Comparison of ENCODE assay signal across 8 mouse cellular contexts in genomic region chr1:132334178-132334801, GRCm38 (mm10). TPM values are rescaled to one million over a fixed set of nuclear protein-coding genes. Genes with fewer than 3 reads are reported as not detected.
DNase-seq lines count a peak whose midpoint lies in the region; ATAC-seq and TF ChIP-seq lines count a peak whose summit lies in the region.

No protein-coding gene starts in this region.

- peak overlapping the region; percentile 78 for H3K27ac ChIP-seq in heart, embryonic 12.5 days (ENCODE audit: poor library complexity, severe bottlenecking)
- peak overlapping the region; percentile 72 for H3K27ac ChIP-seq in ES-Bruce4 (ENCODE audit: insufficient read depth, low read length)
- peak overlapping the region; percentile 90 for H3K27ac ChIP-seq in hindbrain, embryonic 10.5 days
- peak overlapping the region; percentile 73 for H3K27ac ChIP-seq in liver, embryonic 16.5 days (ENCODE audit: low read length)

- 0 out of 2 replicates have a peak overlapping the region, but pooled peaks have one; percentile 8 for H3K9ac ChIP-seq in heart, embryonic 12.5 days
- H3K9ac ChIP-seq in ES-Bruce4 (ENCODE audit: low read depth, poor library complexity, severe bottlenecking): no peak overlapping the region
- H3K9ac ChIP-seq in liver, embryonic 16.5 days (ENCODE audit: low read depth, low read length): no peak overlapping the region

- TF ChIP-seq EP300 in ES-Bruce4 (IDR thresholded peaks at IDR 0.05; ENCODE audit: insufficient read depth, low read depth, low read length): no peak

- no peaks in the 10 kb centered on the region for H3K27me3 ChIP-seq in heart, embryonic 12.5 days (replicated peaks)
- H3K27me3 ChIP-seq in ES-Bruce4 (ENCODE audit: control insufficient read depth, insufficient read depth, low read length, poor library complexity, severe bottlenecking): no peaks in the 10 kb centered on the region
- no peaks in the 10 kb centered on the region for H3K27me3 ChIP-seq in hindbrain, embryonic 10.5 days (ENCODE audit: insufficient read depth, poor library complexity, severe bottlenecking)
- H3K27me3 ChIP-seq in liver, embryonic 16.5 days (ENCODE audit: control insufficient read depth, insufficient read depth, low read depth, low read length): no peaks in the 10 kb centered on the region

- 15% methylated on average over 6 of the region's 6 CpGs for WGBS in heart, embryonic 12.5 days
- 12% methylated on average over 6 of the region's 6 CpGs for WGBS in hindbrain, embryonic 10.5 days
- 18% methylated on average over 6 of the region's 6 CpGs for whole genome bisulfite sequencing in liver, embryonic 16.5 days (ENCODE audit: insufficient replicate concordance)

- H3K9me3 ChIP-seq in heart, embryonic 12.5 days (replicated peaks): no peaks in the 10 kb centered on the region
- H3K9me3 ChIP-seq in ES-Bruce4 (replicated peaks; ENCODE audit: control insufficient read depth, insufficient read depth, low read length, poor library complexity, severe bottlenecking): no peaks in the 10 kb centered on the region
- H3K9me3 ChIP-seq in hindbrain, embryonic 10.5 days: no peaks in the 10 kb centered on the region
- no peaks in the 10 kb centered on the region for H3K9me3 ChIP-seq in liver, embryonic 16.5 days (replicated peaks; ENCODE audit: control insufficient read depth, low read length)

- TF ChIP-seq POLR2A in ES-Bruce4 (IDR thresholded peaks at IDR 0.05; ENCODE audit: insufficient read depth, low read length): no peak

- TF ChIP-seq CTCF in ES-Bruce4 (IDR thresholded peaks at IDR 0.05; ENCODE audit: low read depth, low read length): no peak

- H3K36me3 ChIP-seq in heart, embryonic 12.5 days: 0 out of 2 replicates have a peak, but pooled peaks cover 7% of the 10 kb centered on the region
- peaks cover 8% of the 10 kb centered on the region; the same call in 1 of the 2 replicates for H3K36me3 ChIP-seq in ES-Bruce4 (ENCODE audit: control insufficient read depth, insufficient read depth, low read length, poor library complexity, severe bottlenecking)
- peaks cover 34% of the 10 kb centered on the region for H3K36me3 ChIP-seq in hindbrain, embryonic 10.5 days
- 0 out of 2 replicates have a peak, but pooled peaks cover 4% of the 10 kb centered on the region for H3K36me3 ChIP-seq in liver, embryonic 16.5 days (ENCODE audit: control insufficient read depth, insufficient read depth)

- no peak for ATAC-seq in heart, embryonic 12.5 days (ENCODE audit: insufficient number of reproducible peaks, low FRiP score)
- ATAC-seq in liver, embryonic 16.5 days (ENCODE audit: low read depth): peak; percentile 30

- H3K4me3 ChIP-seq in heart, embryonic 12.5 days: no peak overlapping the region
- no peak overlapping the region for H3K4me3 ChIP-seq in ES-Bruce4 (ENCODE audit: low read depth, low read length)
- peak overlapping the region; percentile 33 for H3K4me3 ChIP-seq in hindbrain, embryonic 10.5 days
- no peak overlapping the region for H3K4me3 ChIP-seq in liver, embryonic 16.5 days (ENCODE audit: low read depth, low read length)

- DNase-seq in heart, adult 9 months (ENCODE audit: low spot score in 2 of 2): no peak
- no peak for DNase-seq in hindbrain, embryonic 10.5 days (ENCODE audit: low spot score)
- no peak for DNase-seq in frontal cortex, adult 2 months (ENCODE audit: extremely low spot score in 1 of 2, low spot score in 1 of 2)
- DNase-seq in ovary, adult 18-20 months (ENCODE audit: low spot score): no peak
- DNase-seq in gastrocnemius, adult 18-20 months (ENCODE audit: low spot score): no peak

- peaks cover 55% of the 10 kb centered on the region for H3K4me1 ChIP-seq in heart, embryonic 12.5 days (replicated peaks)
- peaks cover 18% of the 10 kb centered on the region for H3K4me1 ChIP-seq in ES-Bruce4 (ENCODE audit: control insufficient read depth, insufficient read depth, low read length)
- peaks cover 97% of the 10 kb centered on the region for H3K4me1 ChIP-seq in hindbrain, embryonic 10.5 days (replicated peaks)
- H3K4me1 ChIP-seq in liver, embryonic 16.5 days (ENCODE audit: control insufficient read depth, low read depth, low read length): peaks cover 24% of the 10 kb centered on the region

- H3K4me2 ChIP-seq in heart, embryonic 12.5 days: 0 out of 2 replicates have a peak overlapping the region, but pooled peaks have one; percentile 27
- H3K4me2 ChIP-seq in liver, embryonic 16.5 days (ENCODE audit: low read depth, low read length): no peak overlapping the region

RNA-seq across cellular contexts. Expression of gene Nuak2, which starts 18.4 kb away (rescaled TPM):
- 2.6 and 3.1 TPM in 2 replicates for polyA plus RNA-seq in heart, embryonic 12.5 days (2016; fragmentation: Nextera tagmentation; extraction: Ambion mirVana)
- polyA plus RNA-seq in ES-Bruce4 (2011; ENCODE audit: insufficient read depth, insufficient read length, low read depth, missing spikeins): 20.0 and 21.7 TPM in 2 replicates
- 42.3 and 44.4 TPM in 2 replicates for polyA plus RNA-seq in hindbrain, embryonic 10.5 days (2016; fragmentation: Nextera tagmentation; extraction: Ambion mirVana)
- 3.2 and 3.6 TPM in 2 replicates for polyA plus RNA-seq in liver, embryonic 16.5 days (2015; fragmentation: Nextera tagmentation; extraction: Ambion mirVana)
- 0.84 and 1.0 TPM in 2 replicates for polyA plus RNA-seq in frontal cortex, adult 2 months (2012; rRNA removed)
- total RNA-seq in gastrocnemius, adult 18-20 months (2021): 1 to 10 TPM in 1 of 2 experiments, under 1 TPM in 1; 0.87 to 1.1 TPM

RNA-seq across cellular contexts. Expression of gene Klhdc8a, which starts 35.9 kb away (rescaled TPM):
- 0.55 and 0.81 TPM in 2 replicates for polyA plus RNA-seq in heart, embryonic 12.5 days (2016; fragmentation: Nextera tagmentation; extraction: Ambion mirVana)
- polyA plus RNA-seq in ES-Bruce4 (2011; ENCODE audit: insufficient read depth, insufficient read length, low read depth, missing spikeins): 0.60 and 0.72 TPM in 2 replicates
- polyA plus RNA-seq in hindbrain, embryonic 10.5 days (2016; fragmentation: Nextera tagmentation; extraction: Ambion mirVana): 1.0 and 3.5 TPM in 2 replicates
- 0.06 and 0.11 TPM in 2 replicates for polyA plus RNA-seq in liver, embryonic 16.5 days (2015; fragmentation: Nextera tagmentation; extraction: Ambion mirVana)
- 8.8 and 10.1 TPM in 2 replicates for polyA plus RNA-seq in frontal cortex, adult 2 months (2012; rRNA removed)
- total RNA-seq in gastrocnemius, adult 18-20 months (2021): under 1 TPM; 0.27 to 0.36 TPM

RNA-seq across cellular contexts. Expression of gene Tmcc2, which starts 56.8 kb away (rescaled TPM):
- polyA plus RNA-seq in heart, embryonic 12.5 days (2016; fragmentation: Nextera tagmentation; extraction: Ambion mirVana): 51.1 and 52.9 TPM in 2 replicates
- polyA plus RNA-seq in ES-Bruce4 (2011; ENCODE audit: insufficient read depth, insufficient read length, low read depth, missing spikeins): 11.0 and 11.1 TPM in 2 replicates
- polyA plus RNA-seq in hindbrain, embryonic 10.5 days (2016; fragmentation: Nextera tagmentation; extraction: Ambion mirVana): 15.1 and 18.7 TPM in 2 replicates
- polyA plus RNA-seq in liver, embryonic 16.5 days (2015; fragmentation: Nextera tagmentation; extraction: Ambion mirVana): 631 and 674 TPM in 2 replicates
- 119 and 131 TPM in 2 replicates for polyA plus RNA-seq in frontal cortex, adult 2 months (2012; rRNA removed)
- 10 to 100 TPM; 36.8 to 41.5 TPM for total RNA-seq in gastrocnemius, adult 18-20 months (2021)
